Mouse (Mus musculus): ENCODE results near the gene Dnal1. TPM values are rescaled to one million over a fixed set of nuclear protein-coding genes. Genes with fewer than 3 reads are reported as not detected.
A peak's percentile ranks its signal among the peaks of the same experiment; 100 is the strongest.

Dnal1 gene
- total RNA-seq, 2 experiments from 2014 or later: 95.8 to 104 TPM

GRCm38 (mm10) chr12:84180701-84181435 is 66.7 kb downstream of the Dnal1 start:
- peak in 1 of 2 experiments; percentile 40 for DNase-seq (ENCODE audit: extremely low spot score in 1 of 2, low spot score in 1 of 2)

- no peak for DNase-seq (ENCODE audit: extremely low spot score in 1 of 2, low spot score in 1 of 2)
Measured at GRCm38 (mm10) chr12:84181999-84182398, 67.8 kb downstream of the Dnal1 start.

- DNase-seq (ENCODE audit: extremely low spot score in 1 of 2, low spot score in 1 of 2): no peak
Measured at GRCm38 (mm10) chr12:84184979-84185378, 70.8 kb downstream of the Dnal1 start.

- DNase-seq (ENCODE audit: extremely low spot score in 1 of 2, low spot score in 1 of 2): no peak
Measured at GRCm38 (mm10) chr12:84185547-84185946, 71.4 kb downstream of the Dnal1 start.

GRCm38 (mm10) chr12:84186536-84186935 is 72.4 kb downstream of the Dnal1 start:
- no peak for DNase-seq (ENCODE audit: extremely low spot score in 1 of 2, low spot score in 1 of 2)

- DNase-seq (ENCODE audit: extremely low spot score in 1 of 2, low spot score in 1 of 2): no peak
Measured at GRCm38 (mm10) chr12:84186950-84187349, 72.8 kb downstream of the Dnal1 start.

- DNase-seq (ENCODE audit: extremely low spot score in 1 of 2, low spot score in 1 of 2): no peak
Measured at GRCm38 (mm10) chr12:84187752-84188601, 73.8 kb downstream of the Dnal1 start.

- DNase-seq (ENCODE audit: extremely low spot score in 1 of 2, low spot score in 1 of 2): no peak
Measured at GRCm38 (mm10) chr12:84188881-84189444, 74.8 kb downstream of the Dnal1 start.

GRCm38 (mm10) chr12:84190151-84190820 is 76.1 kb downstream of the Dnal1 start:
- DNase-seq (ENCODE audit: extremely low spot score in 1 of 2, low spot score in 1 of 2): no peak

GRCm38 (mm10) chr12:84191190-84191589 is 77.0 kb downstream of the Dnal1 start:
- no peak for DNase-seq (ENCODE audit: extremely low spot score in 1 of 2, low spot score in 1 of 2)

- no peak for DNase-seq (ENCODE audit: extremely low spot score in 1 of 2, low spot score in 1 of 2)
Measured at GRCm38 (mm10) chr12:84191770-84192169, 77.6 kb downstream of the Dnal1 start.

- no peak for DNase-seq (ENCODE audit: extremely low spot score in 1 of 2, low spot score in 1 of 2)
Measured at GRCm38 (mm10) chr12:84192280-84192679, 78.1 kb downstream of the Dnal1 start.

- DNase-seq (ENCODE audit: extremely low spot score in 1 of 2, low spot score in 1 of 2): peak; percentile 48 to 50
Measured at GRCm38 (mm10) chr12:84192741-84193641, 78.8 kb downstream of the Dnal1 start.

- DNase-seq (ENCODE audit: extremely low spot score in 1 of 2, low spot score in 1 of 2): peak; percentile 71 to 81
Measured at GRCm38 (mm10) chr12:84193642-84194399, 79.7 kb downstream of the Dnal1 start.

- DNase-seq (ENCODE audit: extremely low spot score in 1 of 2, low spot score in 1 of 2): no peak
Measured at GRCm38 (mm10) chr12:84194400-84195109, 80.4 kb downstream of the Dnal1 start.

- no peak for DNase-seq (ENCODE audit: extremely low spot score in 1 of 2, low spot score in 1 of 2)
Measured at GRCm38 (mm10) chr12:84195195-84195594, 81.0 kb downstream of the Dnal1 start.
